Mouse (Mus musculus) thymus, adult 2 months (tissue): ENCODE measurements around the gene Slc48a1.

Source experiments
- CTCF ChIP-seq: fragments of 200-500 bp; IDR thresholded peaks from 2 replicates; pipeline ENCODE4 v1.5.1; 2012; ENCODE audit warnings: mild to moderate bottlenecking, control low read depth, low read length, moderate library complexity, borderline replicate concordance; ENCODE audit not compliant: control insufficient read depth, poor library complexity, insufficient read depth; ENCODE audit errors: extremely low read depth
- POLR2A ChIP-seq: fragments of 200-500 bp; IDR thresholded peaks from 2 replicates; pipeline ENCODE4 v1.6.1; 2012; ENCODE audit warnings: mild to moderate bottlenecking, low read length, control low read depth, moderate library complexity; ENCODE audit not compliant: control insufficient read depth, poor library complexity, insufficient read depth; ENCODE audit errors: extremely low read depth

DNA sequence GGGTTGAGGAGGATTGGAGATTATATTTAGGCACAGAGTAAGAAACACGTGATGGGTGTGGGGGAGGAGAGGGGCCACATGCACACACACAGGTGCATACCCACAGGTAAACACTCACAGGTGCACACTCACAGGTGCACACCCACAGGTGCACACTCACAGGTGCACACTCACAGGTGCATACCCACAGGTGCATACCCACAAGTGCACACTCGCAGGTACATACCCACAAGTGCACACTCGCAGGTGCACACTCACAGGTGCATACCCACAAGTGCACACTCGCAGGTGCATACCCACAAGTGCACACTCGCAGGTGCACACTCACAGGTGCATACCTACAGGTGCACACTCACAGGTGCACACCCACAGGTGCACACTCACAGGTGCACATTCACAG, 32.1 kb downstream of the Slc48a1 start:
- TF ChIP-seq CTCF (no peak), POLR2A (no peak)
